Mouse (Mus musculus): Measurements from ENCODE around the gene Auts2. TPM values are rescaled to one million over a fixed set of nuclear protein-coding genes. Genes with fewer than 3 reads are reported as not detected.

The Auts2 gene
- polyA plus RNA-seq, 1 experiment from 2014 or later, result 4.4 TPM

- peak; percentile 42 for DNase-seq (ENCODE audit: low spot score)
These were observed 942.6 kb downstream of the Auts2 start for GRCm38 (mm10) chr5:131600325-131601125.

GRCm38 (mm10) chr5:131597503-131597902, 945.6 kb downstream of the Auts2 start:
- no peaks in the 10 kb centered on the region for H3K36me3 ChIP-seq (ENCODE audit: insufficient read depth, low read length)
- H3K9me3 ChIP-seq (ENCODE audit: low read length), result no peaks in the 10 kb centered on the region
- TF ChIP-seq EP300 (IDR thresholded peaks at IDR 0.05) (peak; percentile 82), CTCF (IDR thresholded peaks at IDR 0.05) (no peak)
- H3K9ac ChIP-seq (replicated peaks; ENCODE audit: low read depth), result no peak overlapping the region
- 0 out of 2 replicates have a peak, but pooled peaks cover 3% of the 10 kb centered on the region for H3K27me3 ChIP-seq (replicated peaks; ENCODE audit: insufficient read depth, low read length)
- 78% methylated on average over 3 of the region's 3 CpGs for WGBS
- H3K4me1 ChIP-seq (ENCODE audit: insufficient read depth, low read depth, low read length), result no peaks in the 10 kb centered on the region
- no peak overlapping the region for H3K4me2 ChIP-seq (replicated peaks; ENCODE audit: low read depth, low read length)
- DNase-seq (ENCODE audit: low spot score), result peak; percentile 16
- no peak overlapping the region for H3K4me3 ChIP-seq (ENCODE audit: low read depth, low read length)
- ATAC-seq, result peak; percentile 43; the same call in 1 of the 2 replicates
- H3K27ac ChIP-seq (ENCODE audit: low read length), result no peak overlapping the region

More at GRCm38 (mm10) chr5:131600325-131601125, 942.6 kb downstream of the Auts2 start:
- no peaks in the 10 kb centered on the region for H3K9me3 ChIP-seq (ENCODE audit: low read length)
- 20% methylated on average over 14 of the region's 14 CpGs for WGBS
- H3K4me1 ChIP-seq (ENCODE audit: insufficient read depth, low read depth, low read length), result no peaks in the 10 kb centered on the region
- no peaks in the 10 kb centered on the region for H3K36me3 ChIP-seq (ENCODE audit: insufficient read depth, low read length)
- H3K27me3 ChIP-seq (replicated peaks; ENCODE audit: insufficient read depth, low read length), result 0 out of 2 replicates have a peak, but pooled peaks cover 7% of the 10 kb centered on the region
- H3K4me3 ChIP-seq (ENCODE audit: low read depth, low read length), result no peak overlapping the region
- H3K9ac ChIP-seq (replicated peaks; ENCODE audit: low read depth), result no peak overlapping the region
- H3K27ac ChIP-seq (ENCODE audit: low read length), result no peak overlapping the region
- no peak overlapping the region for H3K4me2 ChIP-seq (replicated peaks; ENCODE audit: low read depth, low read length)
- ATAC-seq, result peak; percentile 83
- no peak for TF ChIP-seq CTCF (IDR thresholded peaks at IDR 0.05)
- no peak for TF ChIP-seq EP300 (IDR thresholded peaks at IDR 0.05)

GRCm38 (mm10) chr5:131596591-131596990, 946.6 kb downstream of the Auts2 start:
- no peak for DNase-seq (ENCODE audit: low spot score)
- 17% methylated on average over 10 of the region's 10 CpGs for WGBS
- Histone ChIP-seq H3K4me3 (ENCODE audit: low read depth, low read length) (no peak overlapping the region), H3K27me3 (replicated peaks; ENCODE audit: insufficient read depth, low read length) (0 out of 2 replicates have a peak, but pooled peaks cover 3% of the 10 kb centered on the region), H3K36me3 (ENCODE audit: insufficient read depth, low read length) (no peaks in the 10 kb centered on the region), H3K9me3 (ENCODE audit: low read length) (no peaks in the 10 kb centered on the region), H3K9ac (replicated peaks; ENCODE audit: low read depth) (no peak overlapping the region), H3K27ac (ENCODE audit: low read length) (no peak overlapping the region), H3K4me1 (ENCODE audit: insufficient read depth, low read depth, low read length) (no peaks in the 10 kb centered on the region), H3K4me2 (replicated peaks; ENCODE audit: low read depth, low read length) (no peak overlapping the region)
- TF ChIP-seq EP300 (IDR thresholded peaks at IDR 0.05), result no peak
- TF ChIP-seq CTCF (IDR thresholded peaks at IDR 0.05), result no peak
- no peak for ATAC-seq

- TF ChIP-seq CTCF (IDR thresholded peaks at IDR 0.05), result no peak
- no peak for TF ChIP-seq EP300 (IDR thresholded peaks at IDR 0.05)
- ATAC-seq (no peak), DNase-seq (ENCODE audit: low spot score) (no peak)
- no peak overlapping the region for H3K9ac ChIP-seq (replicated peaks; ENCODE audit: low read depth)
- no peaks in the 10 kb centered on the region for H3K36me3 ChIP-seq (ENCODE audit: insufficient read depth, low read length)
- no peak overlapping the region for H3K4me2 ChIP-seq (replicated peaks; ENCODE audit: low read depth, low read length)
- H3K27me3 ChIP-seq (replicated peaks; ENCODE audit: insufficient read depth, low read length), result 0 out of 2 replicates have a peak, but pooled peaks cover 3% of the 10 kb centered on the region
- WGBS, result 47% methylated on average over 8 of the region's 8 CpGs
- H3K9me3 ChIP-seq (ENCODE audit: low read length), result no peaks in the 10 kb centered on the region
- H3K27ac ChIP-seq (ENCODE audit: low read length), result no peak overlapping the region
- no peaks in the 10 kb centered on the region for H3K4me1 ChIP-seq (ENCODE audit: insufficient read depth, low read depth, low read length)
- no peak overlapping the region for H3K4me3 ChIP-seq (ENCODE audit: low read depth, low read length)
These were observed 947.4 kb downstream of the Auts2 start for GRCm38 (mm10) chr5:131595730-131596129.

- TF ChIP-seq CTCF (IDR thresholded peaks at IDR 0.05) (no peak), EP300 (IDR thresholded peaks at IDR 0.05) (no peak)
- no peak overlapping the region for H3K4me2 ChIP-seq (replicated peaks; ENCODE audit: low read depth, low read length)
- no peaks in the 10 kb centered on the region for H3K27me3 ChIP-seq (replicated peaks; ENCODE audit: insufficient read depth, low read length)
- no peak overlapping the region for H3K9ac ChIP-seq (replicated peaks; ENCODE audit: low read depth)
- H3K36me3 ChIP-seq (ENCODE audit: insufficient read depth, low read length), result no peaks in the 10 kb centered on the region
- WGBS, result 75% methylated on average over 3 of the region's 3 CpGs
- no peak overlapping the region for H3K4me3 ChIP-seq (ENCODE audit: low read depth, low read length)
- ATAC-seq (no peak), DNase-seq (ENCODE audit: low spot score) (no peak)
- H3K4me1 ChIP-seq (ENCODE audit: insufficient read depth, low read depth, low read length), result no peaks in the 10 kb centered on the region
- no peak overlapping the region for H3K27ac ChIP-seq (ENCODE audit: low read length)
- H3K9me3 ChIP-seq (ENCODE audit: low read length), result no peaks in the 10 kb centered on the region
These were observed 948.5 kb downstream of the Auts2 start for GRCm38 (mm10) chr5:131594597-131594996.

DNA sequence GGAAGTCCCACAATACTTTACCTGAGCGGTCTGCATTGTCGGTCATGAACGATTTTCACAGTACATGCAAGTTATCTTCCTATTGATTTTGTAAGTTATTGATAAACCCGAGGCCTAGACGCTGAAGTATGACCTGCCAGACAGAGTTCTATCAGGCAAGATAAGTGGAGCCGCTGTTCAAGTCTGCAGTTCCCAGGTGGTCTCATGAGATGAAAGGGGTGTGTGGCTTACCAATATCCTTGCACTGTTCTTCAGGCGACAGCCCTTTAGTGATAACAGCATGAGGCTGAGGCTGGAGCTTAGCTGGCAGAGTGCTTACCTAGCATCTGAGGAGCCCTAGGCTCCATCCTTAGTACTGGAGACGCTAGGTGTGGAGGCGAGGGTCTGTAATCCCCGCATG, 949.9 kb downstream of the Auts2 start:
- no peak overlapping the region for H3K9ac ChIP-seq (replicated peaks; ENCODE audit: low read depth)

More for the DNA sequence above, 949.9 kb downstream of the Auts2 start:
- Histone ChIP-seq H3K9me3 (ENCODE audit: low read length) (no peaks in the 10 kb centered on the region), H3K27ac (ENCODE audit: low read length) (no peak overlapping the region), H3K4me2 (replicated peaks; ENCODE audit: low read depth, low read length) (no peak overlapping the region), H3K4me3 (ENCODE audit: low read depth, low read length) (no peak overlapping the region), H3K36me3 (ENCODE audit: insufficient read depth, low read length) (no peaks in the 10 kb centered on the region), H3K27me3 (replicated peaks; ENCODE audit: insufficient read depth, low read length) (no peaks in the 10 kb centered on the region), H3K4me1 (ENCODE audit: insufficient read depth, low read depth, low read length) (no peaks in the 10 kb centered on the region)
- 86% methylated on average over 10 of the region's 10 CpGs for WGBS
- TF ChIP-seq EP300 (IDR thresholded peaks at IDR 0.05) (no peak), CTCF (IDR thresholded peaks at IDR 0.05) (no peak)
- ATAC-seq, result no peak
- no peak for DNase-seq (ENCODE audit: low spot score)

All from lung, postnatal 0 days (tissue).